In genomic region chr3:40130858-40131584, GRCm38 (mm10) we compare ENCODE assay signal across 26 mouse cellular contexts.
DNase-seq lines count a peak whose midpoint lies in the region; ATAC-seq and TF ChIP-seq lines count a peak whose summit lies in the region.
"Had no signal": no experiment of that assay in that cellular context is flagged by ENCODE, and none has a peak within 500 bp of the region (broad histone marks: within the 10 kb centered on the region; RNA-seq: fewer than 3 reads in every experiment).

No protein-coding gene starts in this region.

- peaks cover 11% of the 10 kb centered on the region; the same call in 1 of the 2 replicates for H3K4me1 ChIP-seq in hindbrain, embryonic 10.5 days (replicated peaks)
- H3K4me1 ChIP-seq in hindbrain, embryonic 14.5 days (replicated peaks; ENCODE audit: control insufficient read depth, insufficient read depth, low read length): no peaks in the 10 kb centered on the region
- H3K4me1 ChIP-seq in lung, postnatal 0 days (ENCODE audit: insufficient read depth, low read depth, low read length): no peaks in the 10 kb centered on the region
- peaks cover 6% of the 10 kb centered on the region; the same call in 1 of the 2 replicates for H3K4me1 ChIP-seq in stomach, embryonic 16.5 days (ENCODE audit: control insufficient read depth, insufficient read depth, low read length)
- no peaks in the 10 kb centered on the region for H3K4me1 ChIP-seq in heart, embryonic 11.5 days (ENCODE audit: control insufficient read depth, insufficient read depth, low read length)
- H3K4me1 ChIP-seq: forebrain, embryonic 10.5 days; forebrain, embryonic 15.5 days; heart, embryonic 10.5 days; hindbrain, embryonic 15.5 days; liver, embryonic 15.5 days; megakaryocyte, embryonic 14.5 days had no signal

- no peak for TF ChIP-seq CTCF in lung, postnatal 0 days (IDR thresholded peaks at IDR 0.05)

- no peak for TF ChIP-seq EP300 in lung, postnatal 0 days (IDR thresholded peaks at IDR 0.05)

- H3K9me3 ChIP-seq in hindbrain, embryonic 10.5 days: no peaks in the 10 kb centered on the region
- H3K9me3 ChIP-seq in hindbrain, embryonic 14.5 days (ENCODE audit: control insufficient read depth, low read length): no peaks in the 10 kb centered on the region
- H3K9me3 ChIP-seq in lung, postnatal 0 days (ENCODE audit: low read length): no peaks in the 10 kb centered on the region
- H3K9me3 ChIP-seq in stomach, embryonic 16.5 days (replicated peaks; ENCODE audit: control insufficient read depth, low read length): no peaks in the 10 kb centered on the region
- no peaks in the 10 kb centered on the region for H3K9me3 ChIP-seq in heart, embryonic 11.5 days (replicated peaks; ENCODE audit: control insufficient read depth, low read length)
- H3K9me3 ChIP-seq: forebrain, embryonic 10.5 days; forebrain, embryonic 15.5 days; heart, embryonic 10.5 days; hindbrain, embryonic 15.5 days; liver, embryonic 15.5 days had no signal

- peaks cover 6% of the 10 kb centered on the region for H3K27me3 ChIP-seq in hindbrain, embryonic 10.5 days (ENCODE audit: insufficient read depth, poor library complexity, severe bottlenecking)
- no peaks in the 10 kb centered on the region for H3K27me3 ChIP-seq in hindbrain, embryonic 14.5 days (ENCODE audit: control insufficient read depth, insufficient read depth, low read length)
- no peaks in the 10 kb centered on the region for H3K27me3 ChIP-seq in lung, postnatal 0 days (replicated peaks; ENCODE audit: insufficient read depth, low read length)
- no peaks in the 10 kb centered on the region for H3K27me3 ChIP-seq in stomach, embryonic 16.5 days (ENCODE audit: control insufficient read depth, insufficient read depth, low read length)
- H3K27me3 ChIP-seq in heart, embryonic 11.5 days (ENCODE audit: control insufficient read depth, insufficient read depth, low read length): no peaks in the 10 kb centered on the region
- H3K27me3 ChIP-seq: forebrain, embryonic 15.5 days; hindbrain, embryonic 15.5 days; liver, embryonic 15.5 days; megakaryocyte, embryonic 14.5 days had no signal

- no peak overlapping the region for H3K9ac ChIP-seq in hindbrain, embryonic 14.5 days
- H3K9ac ChIP-seq in lung, postnatal 0 days (replicated peaks; ENCODE audit: low read depth): no peak overlapping the region
- no peak overlapping the region for H3K9ac ChIP-seq in stomach, embryonic 16.5 days (ENCODE audit: low read length)
- no peak overlapping the region for H3K9ac ChIP-seq in heart, embryonic 11.5 days (ENCODE audit: low read depth, low read length)
- H3K9ac ChIP-seq: forebrain, embryonic 15.5 days; hindbrain, embryonic 15.5 days; liver, embryonic 15.5 days had no signal

- H3K27ac ChIP-seq in hindbrain, embryonic 10.5 days: peak overlapping the region; percentile 40; the same call in 1 of the 2 replicates
- no peak overlapping the region for H3K27ac ChIP-seq in hindbrain, embryonic 14.5 days
- H3K27ac ChIP-seq in lung, postnatal 0 days (ENCODE audit: low read length): no peak overlapping the region
- H3K27ac ChIP-seq in stomach, embryonic 16.5 days (ENCODE audit: low read length): peak overlapping the region; percentile 53; the same call in 1 of the 2 replicates
- no peak overlapping the region for H3K27ac ChIP-seq in heart, embryonic 11.5 days (ENCODE audit: low read depth, low read length)
- H3K27ac ChIP-seq: forebrain, embryonic 10.5 days; forebrain, embryonic 15.5 days; heart, embryonic 10.5 days; hindbrain, embryonic 15.5 days; liver, embryonic 15.5 days had no signal

- H3K36me3 ChIP-seq in hindbrain, embryonic 10.5 days: no peaks in the 10 kb centered on the region
- no peaks in the 10 kb centered on the region for H3K36me3 ChIP-seq in hindbrain, embryonic 14.5 days (replicated peaks; ENCODE audit: control insufficient read depth, insufficient read depth)
- no peaks in the 10 kb centered on the region for H3K36me3 ChIP-seq in lung, postnatal 0 days (ENCODE audit: insufficient read depth, low read length)
- H3K36me3 ChIP-seq in stomach, embryonic 16.5 days (ENCODE audit: control insufficient read depth, insufficient read depth, low read length): no peaks in the 10 kb centered on the region
- H3K36me3 ChIP-seq in heart, embryonic 11.5 days (ENCODE audit: control insufficient read depth, insufficient read depth, low read length): no peaks in the 10 kb centered on the region
- H3K36me3 ChIP-seq: forebrain, embryonic 10.5 days; forebrain, embryonic 15.5 days; heart, embryonic 10.5 days; hindbrain, embryonic 15.5 days; liver, embryonic 15.5 days had no signal

- 86% methylated on average over 8 of the region's 8 CpGs for WGBS in hindbrain, embryonic 10.5 days
- WGBS in hindbrain, embryonic 14.5 days: 87% methylated on average over 8 of the region's 8 CpGs
- 52% methylated on average over 8 of the region's 8 CpGs for WGBS in lung, postnatal 0 days
- WGBS in stomach, embryonic 16.5 days: 53% methylated on average over 8 of the region's 8 CpGs
- 76% methylated on average over 8 of the region's 8 CpGs for WGBS in heart, embryonic 11.5 days (ENCODE audit: insufficient replicate concordance)

- H3K4me2 ChIP-seq in hindbrain, embryonic 14.5 days (replicated peaks): no peak overlapping the region
- no peak overlapping the region for H3K4me2 ChIP-seq in lung, postnatal 0 days (replicated peaks; ENCODE audit: low read depth, low read length)
- no peak overlapping the region for H3K4me2 ChIP-seq in stomach, embryonic 16.5 days (ENCODE audit: low read depth, low read length)
- H3K4me2 ChIP-seq in heart, embryonic 11.5 days: no peak overlapping the region
- H3K4me2 ChIP-seq: forebrain, embryonic 15.5 days; hindbrain, embryonic 15.5 days; liver, embryonic 15.5 days had no signal

- H3K4me3 ChIP-seq in hindbrain, embryonic 10.5 days: no peak overlapping the region
- H3K4me3 ChIP-seq in hindbrain, embryonic 14.5 days (replicated peaks; ENCODE audit: low read length): no peak overlapping the region
- no peak overlapping the region for H3K4me3 ChIP-seq in lung, postnatal 0 days (ENCODE audit: low read depth, low read length)
- no peak overlapping the region for H3K4me3 ChIP-seq in stomach, embryonic 16.5 days (replicated peaks; ENCODE audit: low read length)
- H3K4me3 ChIP-seq in heart, embryonic 11.5 days (ENCODE audit: low read depth, low read length): no peak overlapping the region
- H3K4me3 ChIP-seq: forebrain, embryonic 10.5 days; forebrain, embryonic 15.5 days; heart, embryonic 10.5 days; hindbrain, embryonic 15.5 days; liver, embryonic 15.5 days; megakaryocyte, embryonic 14.5 days had no signal

- peak; percentile 14 for DNase-seq in adrenal gland, adult 8-10 months
- DNase-seq in adrenal gland, postnatal 25 days: no peak
- no peak for DNase-seq in hindbrain, embryonic 10.5 days (ENCODE audit: low spot score)
- DNase-seq in hindbrain, embryonic 14.5 days (ENCODE audit: low spot score): no peak
- peak; percentile 64 for DNase-seq in lung, postnatal 0 days (ENCODE audit: low spot score)
- DNase-seq in lung, postnatal 10 days: no peak
- DNase-seq: cerebellum, adult 2 months; cerebellum, postnatal 14 days; heart, postnatal 4 days; kidney, adult 11 months; kidney, postnatal 14 days; layer of hippocampus, adult 9-11 months; midbrain, embryonic 14.5 days; retina, postnatal 1 day; right cerebral cortex, postnatal 14 days; thymus, adult 2 months; thymus, postnatal 36 days had no signal

- no peak for ATAC-seq in hindbrain, embryonic 14.5 days (ENCODE audit: low FRiP score)
- peak; percentile 79 for ATAC-seq in lung, postnatal 0 days
- ATAC-seq in stomach, embryonic 16.5 days (ENCODE audit: insufficient read depth, low FRiP score): peak; percentile 85; the same call in 1 of the 2 replicates
- no peak for ATAC-seq in heart, embryonic 11.5 days (replicated peaks; ENCODE audit: insufficient number of reproducible peaks, low FRiP score, low TSS enrichment)
- ATAC-seq: forebrain, embryonic 15.5 days; inflammation-experienced regulatory T-cells, adult 6 months had no signal

Comparison
In these comparisons a context has a peak if more than half of its experiments do, and no peak if none do; other contexts are left out.
1. DNase-seq: peak in adrenal gland, adult 8-10 months (single experiment) and lung, postnatal 0 days (single experiment); none in adrenal gland, postnatal 25 days (single experiment), hindbrain, embryonic 10.5 days (single experiment), hindbrain, embryonic 14.5 days (single experiment) and lung, postnatal 10 days (single experiment).
2. H3K27ac ChIP-seq: peak in hindbrain, embryonic 10.5 days (single experiment) and stomach, embryonic 16.5 days (single experiment); none in hindbrain, embryonic 14.5 days (single experiment), lung, postnatal 0 days (single experiment) and heart, embryonic 11.5 days (single experiment).
3. ATAC-seq: peak in lung, postnatal 0 days (single experiment) and stomach, embryonic 16.5 days (single experiment); none in hindbrain, embryonic 14.5 days (single experiment) and heart, embryonic 11.5 days (single experiment).